Mouse (Mus musculus): ENCODE measurements around the gene Satb1. TPM values are rescaled to one million over a fixed set of nuclear protein-coding genes. Genes with fewer than 3 reads are reported as not detected.

The Satb1 gene
- polyA plus RNA-seq, 1 experiment from 2014 or later = 20.3 TPM

DNA sequence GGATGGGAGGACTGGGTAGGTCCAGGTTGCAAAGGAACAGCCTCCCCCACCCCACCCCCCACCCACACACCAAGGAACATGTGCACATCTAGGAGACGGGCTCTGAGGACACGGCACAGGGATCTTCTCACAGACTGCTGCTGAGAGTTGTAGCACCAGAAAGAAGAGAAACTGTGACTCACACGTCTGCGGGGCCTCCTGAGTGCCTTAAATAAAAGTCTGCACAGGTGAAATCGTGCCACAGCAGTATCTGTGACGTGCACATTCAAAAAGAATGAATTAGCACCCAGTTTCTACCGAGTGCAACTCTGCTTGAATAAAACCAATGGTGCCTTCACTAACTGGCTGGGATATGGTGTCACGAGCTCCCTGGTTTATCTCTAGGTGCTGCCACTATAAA, 69.5 kb downstream of the Satb1 start:
- no peak overlapping the region for H3K27ac ChIP-seq
- WGBS = 92% methylated on average over 8 of the region's 8 CpGs
- no peak for ATAC-seq (ENCODE audit: insufficient number of reproducible peaks, insufficient read depth, low FRiP score, low TSS enrichment)

DNA sequence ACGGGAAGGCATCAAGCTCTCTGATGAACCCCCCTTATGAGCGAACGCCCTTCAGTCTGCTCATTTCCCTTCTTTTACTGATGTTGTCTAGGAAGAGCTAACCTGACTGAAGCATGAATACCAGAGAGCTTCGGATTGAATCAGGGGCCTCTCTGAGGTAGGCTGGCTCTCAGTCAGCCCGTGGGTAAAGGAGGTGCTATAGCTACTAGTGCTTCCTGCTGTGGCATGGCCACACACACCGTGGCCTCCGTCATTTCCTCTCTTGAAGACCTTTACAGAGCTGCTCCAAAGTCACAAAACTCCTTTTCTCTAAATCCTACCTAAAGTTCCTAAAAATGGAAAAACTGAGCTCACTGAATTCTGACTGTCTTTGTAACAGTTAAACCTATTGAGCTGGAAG, 70.6 kb downstream of the Satb1 start:
- H3K4me2 ChIP-seq (replicated peaks) = no peak overlapping the region
- H3K27me3 ChIP-seq = peaks cover 9% of the 10 kb centered on the region; the same call in 1 of the 2 replicates
- no peak overlapping the region for H3K4me3 ChIP-seq
- H3K27ac ChIP-seq = no peak overlapping the region
- no peaks in the 10 kb centered on the region for H3K9me3 ChIP-seq
- ATAC-seq (ENCODE audit: insufficient number of reproducible peaks, insufficient read depth, low FRiP score, low TSS enrichment) = no peak
- H3K4me1 ChIP-seq = peaks cover 15% of the 10 kb centered on the region
- H3K9ac ChIP-seq = no peak overlapping the region
- 82% methylated on average over 7 of the region's 7 CpGs for WGBS
- H3K36me3 ChIP-seq = no peaks in the 10 kb centered on the region

More for the DNA sequence above, 69.5 kb downstream of the Satb1 start:
- Histone ChIP-seq H3K9me3 (no peaks in the 10 kb centered on the region), H3K9ac (no peak overlapping the region), H3K4me3 (no peak overlapping the region), H3K27me3 (peaks cover 9% of the 10 kb centered on the region; the same call in 1 of the 2 replicates), H3K4me1 (peaks cover 15% of the 10 kb centered on the region), H3K4me2 (replicated peaks) (no peak overlapping the region), H3K36me3 (no peaks in the 10 kb centered on the region)

DNA sequence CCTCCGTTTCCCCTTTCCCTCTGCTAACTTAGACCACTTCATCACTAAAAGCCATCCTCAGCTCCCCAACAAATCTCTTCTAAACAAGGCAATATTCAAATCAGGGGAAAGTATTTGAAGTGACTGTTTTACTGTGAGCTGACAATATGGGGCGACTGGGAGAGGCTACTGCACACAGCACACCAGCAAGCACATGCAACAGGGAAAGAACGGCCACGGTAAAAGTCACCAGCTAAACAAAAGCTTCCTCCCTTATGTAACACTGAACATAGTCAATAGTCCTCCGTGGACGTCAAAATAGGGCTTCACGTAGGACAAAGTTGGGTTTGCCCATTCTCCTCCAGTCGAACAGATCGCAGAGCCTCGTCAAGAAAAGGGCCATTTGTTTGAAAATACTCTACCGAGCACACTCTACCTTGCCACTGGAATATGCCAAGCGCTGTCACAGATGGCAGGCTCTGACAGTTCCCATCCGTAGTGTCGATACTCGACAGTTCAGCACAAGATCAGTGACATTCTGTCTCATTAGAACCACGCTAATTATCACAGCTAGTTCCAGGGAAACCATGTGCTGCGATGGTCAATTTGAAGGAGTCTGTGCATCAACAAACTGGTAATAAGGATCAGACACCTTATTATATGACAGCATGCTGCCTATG, 72.0 kb downstream of the Satb1 start:
- Histone ChIP-seq H3K36me3 (no peaks in the 10 kb centered on the region), H3K4me1 (peaks cover 15% of the 10 kb centered on the region), H3K9ac (no peak overlapping the region), H3K4me2 (replicated peaks) (peak overlapping the region; percentile 45), H3K27me3 (peaks cover 9% of the 10 kb centered on the region; the same call in 1 of the 2 replicates), H3K4me3 (no peak overlapping the region), H3K9me3 (no peaks in the 10 kb centered on the region), H3K27ac (no peak overlapping the region)
- ATAC-seq (ENCODE audit: insufficient number of reproducible peaks, insufficient read depth, low FRiP score, low TSS enrichment) = no peak
- 51% methylated on average over 17 of the region's 17 CpGs for WGBS

DNA sequence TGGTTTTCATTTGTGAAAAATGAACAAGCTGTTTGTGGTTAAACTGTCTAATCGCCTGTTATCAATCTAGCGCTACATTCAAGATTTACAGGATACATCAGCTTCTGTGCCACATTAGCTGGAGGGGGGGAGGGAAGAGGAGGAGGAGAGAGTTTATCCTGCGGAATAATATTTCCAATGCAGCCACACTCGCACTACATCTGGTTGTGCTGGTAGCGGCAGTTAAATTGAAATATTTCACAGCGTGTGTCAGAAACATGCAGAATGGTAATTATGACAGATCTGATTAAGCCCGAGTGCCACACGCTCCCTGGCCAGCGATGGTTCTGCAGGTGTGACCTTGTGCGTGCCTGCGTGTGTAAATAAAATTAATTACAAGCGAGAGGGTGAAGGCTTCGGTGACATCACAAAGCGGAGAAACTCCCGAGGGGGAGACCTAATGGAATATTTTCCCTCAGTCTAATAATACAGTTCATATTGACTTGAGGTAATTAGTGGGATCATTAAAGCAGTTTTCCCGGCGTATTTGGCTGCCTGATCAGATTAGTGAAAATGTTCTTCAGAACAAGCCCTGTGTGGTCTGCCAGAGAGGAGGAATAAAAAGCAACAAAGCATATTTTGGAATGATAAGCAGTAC, 72.7 kb downstream of the Satb1 start:
- peaks cover 9% of the 10 kb centered on the region; the same call in 1 of the 2 replicates for H3K27me3 ChIP-seq
- no peaks in the 10 kb centered on the region for H3K9me3 ChIP-seq
- peak overlapping the region; percentile 45 for H3K4me2 ChIP-seq (replicated peaks)
- H3K27ac ChIP-seq = no peak overlapping the region
- ATAC-seq (ENCODE audit: insufficient number of reproducible peaks, insufficient read depth, low FRiP score, low TSS enrichment) = peak; percentile 60; the same call in 1 of the 2 replicates
- H3K4me3 ChIP-seq = no peak overlapping the region
- no peaks in the 10 kb centered on the region for H3K36me3 ChIP-seq
- 23% methylated on average over 17 of the region's 17 CpGs for WGBS
- peaks cover 15% of the 10 kb centered on the region for H3K4me1 ChIP-seq
- H3K9ac ChIP-seq = no peak overlapping the region

DNA sequence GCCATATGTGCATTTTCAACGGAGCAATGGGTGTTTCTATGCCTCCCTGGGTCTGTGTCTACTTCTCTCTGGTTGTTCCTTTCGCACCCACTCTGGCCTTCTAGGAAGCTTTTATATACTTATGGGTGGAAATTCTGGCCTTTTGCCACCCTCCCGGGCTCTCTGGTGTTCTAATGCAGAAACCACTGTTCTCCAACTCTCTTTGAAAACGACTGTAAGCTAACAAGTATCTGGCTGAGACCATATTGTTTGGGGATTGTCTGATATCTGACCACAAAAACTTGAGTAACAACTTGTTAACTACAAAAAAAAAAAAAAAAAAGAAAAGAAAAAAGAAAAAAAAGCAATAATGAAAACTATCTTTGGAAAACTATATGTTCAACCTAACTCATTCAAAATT, 73.6 kb downstream of the Satb1 start:
- WGBS = 59% methylated on average over 4 of the region's 4 CpGs
- Histone ChIP-seq H3K9ac (no peak overlapping the region), H3K4me1 (peaks cover 15% of the 10 kb centered on the region), H3K4me3 (no peak overlapping the region), H3K9me3 (no peaks in the 10 kb centered on the region), H3K36me3 (no peaks in the 10 kb centered on the region), H3K27me3 (peaks cover 9% of the 10 kb centered on the region; the same call in 1 of the 2 replicates), H3K4me2 (replicated peaks) (no peak overlapping the region), H3K27ac (no peak overlapping the region)
- no peak for ATAC-seq (ENCODE audit: insufficient number of reproducible peaks, insufficient read depth, low FRiP score, low TSS enrichment)

DNA sequence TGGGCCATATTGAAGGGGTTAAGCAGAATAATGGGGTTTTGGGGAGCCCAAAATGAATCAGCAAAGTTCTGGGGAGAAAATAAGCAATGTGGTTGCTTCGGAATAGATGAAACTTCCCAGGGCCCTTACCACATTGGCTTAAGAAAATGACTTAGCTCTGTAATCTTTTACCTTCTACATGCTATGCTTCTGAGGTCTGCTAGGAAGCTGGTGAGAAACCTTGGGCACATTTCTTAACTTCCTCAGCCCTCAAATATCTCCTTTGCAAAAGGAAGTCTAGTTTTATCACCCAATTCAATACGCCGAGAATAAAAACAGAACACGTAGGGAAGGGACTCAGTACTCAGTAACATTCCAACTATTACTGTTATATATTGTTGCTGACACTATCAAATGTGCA, 80.9 kb downstream of the Satb1 start:
- no peak overlapping the region for H3K4me3 ChIP-seq

DNA sequence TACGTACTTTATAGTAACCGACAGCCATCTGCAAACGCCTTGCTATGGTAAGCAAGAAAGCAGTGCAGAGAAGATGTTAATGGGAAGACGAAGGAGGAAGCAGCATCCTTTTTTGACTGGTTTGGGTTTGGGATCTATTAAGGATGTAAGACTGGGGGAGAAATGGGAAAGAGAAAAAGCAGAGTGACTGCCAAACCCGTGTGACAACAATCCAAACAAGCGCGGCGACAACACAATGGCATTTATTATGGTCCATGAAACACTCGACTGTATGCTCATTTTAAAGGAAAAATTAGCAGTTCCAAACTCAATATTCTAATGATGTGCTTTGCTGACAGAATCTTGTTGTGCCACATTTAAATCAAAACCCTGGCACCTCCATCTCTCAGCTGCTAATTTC, 85.9 kb downstream of the Satb1 start:
- Histone ChIP-seq H3K4me2 (replicated peaks) (no peak overlapping the region), H3K36me3 (no peaks in the 10 kb centered on the region), H3K27me3 (no peaks in the 10 kb centered on the region), H3K4me3 (no peak overlapping the region), H3K9me3 (no peaks in the 10 kb centered on the region), H3K4me1 (peaks cover 13% of the 10 kb centered on the region), H3K27ac (no peak overlapping the region), H3K9ac (no peak overlapping the region)
- 72% methylated on average over 9 of the region's 9 CpGs for WGBS
- no peak for ATAC-seq (ENCODE audit: insufficient number of reproducible peaks, insufficient read depth, low FRiP score, low TSS enrichment)

More for the DNA sequence above, 80.9 kb downstream of the Satb1 start:
- Histone ChIP-seq H3K4me2 (replicated peaks) (no peak overlapping the region), H3K9ac (no peak overlapping the region), H3K4me1 (no peaks in the 10 kb centered on the region), H3K27ac (no peak overlapping the region), H3K9me3 (no peaks in the 10 kb centered on the region), H3K27me3 (no peaks in the 10 kb centered on the region), H3K36me3 (no peaks in the 10 kb centered on the region)
- 92% methylated on average over 4 of the region's 4 CpGs for whole genome bisulfite sequencing
- ATAC-seq (ENCODE audit: insufficient number of reproducible peaks, insufficient read depth, low FRiP score, low TSS enrichment) = no peak

DNA sequence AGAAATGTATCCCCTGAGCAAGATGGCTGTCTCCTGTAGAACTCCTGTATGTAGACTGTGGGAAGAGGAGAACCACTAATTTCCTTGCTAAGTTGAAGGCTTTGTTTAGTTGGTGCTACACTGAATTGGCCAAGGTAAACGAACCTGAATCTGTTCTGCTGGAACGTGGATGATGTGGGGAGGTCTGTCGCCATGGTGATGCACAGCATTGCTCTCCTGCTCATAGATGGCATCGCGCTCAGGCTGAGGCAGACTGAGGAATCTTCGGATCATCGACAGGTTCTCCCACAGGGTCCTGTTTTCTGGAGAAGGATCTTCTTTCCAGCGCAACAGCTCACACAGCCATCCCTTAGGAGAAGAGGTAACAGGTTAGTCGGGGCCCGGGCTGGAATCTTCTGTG, 90.6 kb downstream of the Satb1 start:
- H3K27me3 ChIP-seq = no peaks in the 10 kb centered on the region
- H3K27ac ChIP-seq = no peak overlapping the region
- H3K4me3 ChIP-seq = no peak overlapping the region
- 0 out of 2 replicates have a peak overlapping the region, but pooled peaks have one; percentile 12 for H3K4me2 ChIP-seq (replicated peaks)
- 79% methylated on average over 10 of the region's 10 CpGs for WGBS
- H3K9ac ChIP-seq = no peak overlapping the region
- H3K36me3 ChIP-seq = peaks cover 11% of the 10 kb centered on the region; the same call in 1 of the 2 replicates
- H3K9me3 ChIP-seq = no peaks in the 10 kb centered on the region
- peaks cover 24% of the 10 kb centered on the region for H3K4me1 ChIP-seq
- ATAC-seq (ENCODE audit: insufficient number of reproducible peaks, insufficient read depth, low FRiP score, low TSS enrichment) = no peak

DNA sequence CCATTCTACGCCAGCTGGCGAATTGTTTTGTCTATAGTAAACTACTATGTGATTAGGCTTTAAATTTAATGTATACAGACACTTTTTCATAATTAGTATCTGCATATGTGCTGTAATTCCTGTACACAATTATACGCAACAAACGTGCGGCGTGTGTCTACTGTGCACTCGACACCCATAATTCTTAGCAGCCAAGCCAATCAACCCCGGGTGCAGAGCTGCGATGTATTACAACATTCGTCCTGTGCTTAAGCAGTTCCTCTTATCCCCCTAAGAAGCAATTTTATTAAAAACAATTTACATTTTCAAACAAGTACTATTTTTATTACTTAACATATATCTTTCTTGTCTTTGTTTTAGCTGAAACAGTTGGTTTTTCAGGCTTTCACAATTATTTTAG, 92.0 kb downstream of the Satb1 start:
- Histone ChIP-seq H3K4me1 (peaks cover 21% of the 10 kb centered on the region), H3K4me3 (no peak overlapping the region), H3K4me2 (replicated peaks) (no peak overlapping the region), H3K27me3 (no peaks in the 10 kb centered on the region), H3K27ac (no peak overlapping the region), H3K36me3 (peaks cover 11% of the 10 kb centered on the region; the same call in 1 of the 2 replicates), H3K9me3 (no peaks in the 10 kb centered on the region), H3K9ac (no peak overlapping the region)
- ATAC-seq (ENCODE audit: insufficient number of reproducible peaks, insufficient read depth, low FRiP score, low TSS enrichment) = no peak
- 90% methylated on average over 10 of the region's 10 CpGs for WGBS

DNA sequence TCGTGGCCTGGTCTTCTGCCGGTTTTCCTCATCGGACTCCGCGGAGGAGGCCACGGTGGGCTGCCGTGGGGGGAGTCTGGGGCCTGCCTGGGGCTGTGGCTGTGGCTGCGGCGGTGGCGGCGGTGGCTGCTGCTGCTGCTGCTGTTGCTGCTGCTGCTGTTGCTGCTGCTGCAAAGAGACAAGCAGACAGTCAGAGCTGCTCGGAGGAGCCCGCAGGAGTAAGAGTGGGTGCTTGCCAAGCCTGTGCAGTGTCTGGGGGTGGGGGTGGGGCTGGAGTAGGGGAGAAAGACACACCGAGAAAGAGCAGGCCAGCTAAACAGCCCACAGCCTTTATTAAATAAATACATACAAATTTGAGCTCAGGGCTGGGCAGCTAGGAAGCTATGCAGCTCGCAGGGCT, 92.8 kb downstream of the Satb1 start:
- H3K4me1 ChIP-seq = peaks cover 15% of the 10 kb centered on the region
- no peak overlapping the region for H3K4me3 ChIP-seq
- no peak overlapping the region for H3K27ac ChIP-seq
- H3K4me2 ChIP-seq (replicated peaks) = no peak overlapping the region
- no peak for ATAC-seq (ENCODE audit: insufficient number of reproducible peaks, insufficient read depth, low FRiP score, low TSS enrichment)
- WGBS = 78% methylated on average over 15 of the region's 15 CpGs
- no peaks in the 10 kb centered on the region for H3K27me3 ChIP-seq
- H3K9ac ChIP-seq = no peak overlapping the region
- no peaks in the 10 kb centered on the region for H3K9me3 ChIP-seq
- H3K36me3 ChIP-seq = peaks cover 11% of the 10 kb centered on the region; the same call in 1 of the 2 replicates

DNA sequence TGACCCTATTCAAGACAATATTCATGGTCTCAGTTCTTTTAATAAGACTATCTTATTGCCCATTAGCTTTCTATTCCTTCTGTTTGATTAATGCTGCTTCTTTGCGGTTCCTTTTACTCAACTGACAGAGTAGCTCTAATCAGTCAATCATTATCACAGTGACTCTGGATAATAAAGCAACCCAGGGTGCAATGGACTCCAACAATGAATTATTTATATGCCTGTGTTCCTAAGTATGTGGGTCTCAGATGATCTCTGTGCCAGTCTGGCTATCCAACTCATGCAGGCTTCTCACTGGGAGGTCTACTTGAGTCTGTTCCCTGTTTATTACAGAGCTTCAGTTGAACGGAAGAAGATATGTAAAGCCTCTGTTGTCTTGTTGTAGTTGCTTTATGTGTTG, 108.6 kb downstream of the Satb1 start:
- Histone ChIP-seq H3K9ac (no peak overlapping the region), H3K27ac (no peak overlapping the region), H3K27me3 (no peaks in the 10 kb centered on the region), H3K4me2 (replicated peaks) (no peak overlapping the region), H3K4me3 (no peak overlapping the region), H3K36me3 (no peaks in the 10 kb centered on the region), H3K9me3 (no peaks in the 10 kb centered on the region), H3K4me1 (no peaks in the 10 kb centered on the region)
- no peak for ATAC-seq (ENCODE audit: insufficient number of reproducible peaks, insufficient read depth, low FRiP score, low TSS enrichment)
- 89% methylated on average over 2 of the region's 2 CpGs for WGBS

DNA sequence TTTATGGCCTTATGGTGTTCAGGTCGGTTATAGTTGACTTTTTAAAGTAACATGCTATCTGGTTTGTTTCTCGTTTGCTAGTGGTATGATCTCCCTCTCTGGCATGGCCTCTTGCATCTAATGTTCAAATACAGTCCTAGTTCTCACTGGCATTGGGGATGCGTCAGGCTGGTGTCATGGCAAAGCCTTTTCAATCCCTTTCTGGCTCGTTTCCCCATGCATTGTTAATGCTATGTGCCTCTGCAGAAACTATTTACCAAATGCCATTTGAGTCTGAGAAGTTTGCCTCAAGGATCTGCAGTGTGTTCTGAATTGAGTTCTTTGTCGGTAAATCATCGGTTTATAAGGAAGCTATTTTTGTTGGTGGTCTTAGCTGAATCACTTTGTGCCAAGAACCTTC, 137.4 kb downstream of the Satb1 start:
- Histone ChIP-seq H3K9me3 (no peaks in the 10 kb centered on the region), H3K36me3 (no peaks in the 10 kb centered on the region), H3K27ac (no peak overlapping the region), H3K4me3 (no peak overlapping the region), H3K27me3 (no peaks in the 10 kb centered on the region), H3K4me2 (replicated peaks) (no peak overlapping the region), H3K9ac (no peak overlapping the region), H3K4me1 (no peaks in the 10 kb centered on the region)
- 69% methylated on average over 6 of the region's 6 CpGs for WGBS
- no peak for ATAC-seq (ENCODE audit: insufficient number of reproducible peaks, insufficient read depth, low FRiP score, low TSS enrichment)

Measured in embryonic facial prominence, embryonic 12.5 days (tissue).